In the genomic region with DNA sequence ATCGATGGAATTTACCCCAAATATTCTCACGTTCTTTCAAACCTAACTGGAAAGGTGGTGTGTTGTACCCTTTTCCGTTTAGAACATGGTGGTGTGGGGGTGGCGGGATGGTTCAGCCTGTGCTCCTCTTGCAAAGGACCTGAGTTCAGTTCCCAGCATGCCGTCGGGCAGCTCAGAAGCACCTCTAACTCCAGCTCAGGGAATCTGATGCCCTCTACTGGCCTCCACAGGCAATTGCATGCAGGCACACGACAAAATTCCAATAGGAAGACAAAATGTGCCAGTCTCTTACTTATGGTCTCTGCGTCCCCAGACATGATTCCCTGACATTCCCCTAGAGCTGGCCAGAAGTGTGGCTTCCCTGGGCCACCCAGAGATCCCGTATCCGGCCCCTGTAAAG, we compare ENCODE assay signal across 18 mouse cellular contexts.
A peak's percentile ranks its signal among the peaks of the same experiment; 100 is the strongest.
DNase-seq lines count a peak whose midpoint lies in the region; ATAC-seq and TF ChIP-seq lines count a peak whose summit lies in the region.
"Had no signal": no experiment of that assay in that cellular context is flagged by ENCODE, and none has a peak within 500 bp of the region (broad histone marks: within the 10 kb centered on the region; RNA-seq: fewer than 3 reads in every experiment).

No protein-coding gene starts in this region.

- no peak for DNase-seq in midbrain, postnatal 0 days (ENCODE audit: low spot score)
- DNase-seq in R1 (ENCODE audit: low read depth, low spot score) = peak; percentile 86
- peak; percentile 8 for DNase-seq in splenic B cell, adult 2 months (ENCODE audit: low read depth, low spot score)
- no peak for DNase-seq in kidney, postnatal 10 days
- no peak for DNase-seq in embryo, embryonic 10 days (ENCODE audit: low spot score)
- DNase-seq: cerebellum, postnatal 14 days; gastrocnemius, postnatal 10 days; right cerebral cortex, postnatal 14 days had no signal

- no peak overlapping the region for H3K4me2 ChIP-seq in intestine, postnatal 0 days (replicated peaks; ENCODE audit: low read depth)
- H3K4me2 ChIP-seq in intestine, embryonic 16.5 days (ENCODE audit: low read depth, low read length) = no peak overlapping the region
- no peak overlapping the region for H3K4me2 ChIP-seq in midbrain, postnatal 0 days (ENCODE audit: low read depth, low read length, poor library complexity, severe bottlenecking)
- no peak overlapping the region for H3K4me2 ChIP-seq in midbrain, embryonic 15.5 days
- H3K4me2 ChIP-seq: forebrain, embryonic 13.5 days; hindbrain, embryonic 12.5 days; kidney, embryonic 15.5 days; limb, embryonic 13.5 days; neural tube, embryonic 15.5 days; stomach, embryonic 15.5 days had no signal

- no peaks in the 10 kb centered on the region for H3K9me3 ChIP-seq in intestine, postnatal 0 days (ENCODE audit: control insufficient read depth)
- no peaks in the 10 kb centered on the region; the same call in 1 of the 2 replicates for H3K9me3 ChIP-seq in intestine, embryonic 16.5 days (ENCODE audit: control insufficient read depth, low read length)
- no peaks in the 10 kb centered on the region for H3K9me3 ChIP-seq in midbrain, postnatal 0 days (ENCODE audit: low read length)
- no peaks in the 10 kb centered on the region for H3K9me3 ChIP-seq in midbrain, embryonic 15.5 days
- H3K9me3 ChIP-seq: neural tube, embryonic 15.5 days; stomach, embryonic 15.5 days had no signal

- no peaks in the 10 kb centered on the region for H3K27me3 ChIP-seq in intestine, postnatal 0 days (replicated peaks; ENCODE audit: control insufficient read depth, insufficient read depth, low read length)
- no peaks in the 10 kb centered on the region for H3K27me3 ChIP-seq in intestine, embryonic 16.5 days (replicated peaks; ENCODE audit: control insufficient read depth, insufficient read depth, low read length)
- H3K27me3 ChIP-seq in midbrain, postnatal 0 days (ENCODE audit: insufficient read depth, low read length) = no peaks in the 10 kb centered on the region
- H3K27me3 ChIP-seq in midbrain, embryonic 15.5 days (replicated peaks) = no peaks in the 10 kb centered on the region; the same call in 1 of the 2 replicates
- no peaks in the 10 kb centered on the region for H3K27me3 ChIP-seq in splenic B cell, adult 2 months (ENCODE audit: control insufficient read depth, insufficient read depth, low read length, poor library complexity, severe bottlenecking)
- H3K27me3 ChIP-seq: hindbrain, embryonic 12.5 days; kidney, embryonic 15.5 days; neural tube, embryonic 15.5 days; stomach, embryonic 15.5 days had no signal

- ATAC-seq in intestine, postnatal 0 days = no peak
- no peak for ATAC-seq in intestine, embryonic 16.5 days
- no peak for ATAC-seq in midbrain, postnatal 0 days (ENCODE audit: low FRiP score)
- ATAC-seq in midbrain, embryonic 15.5 days (replicated peaks) = no peak
- ATAC-seq: forebrain, embryonic 13.5 days had no signal

- TF ChIP-seq CTCF in intestine, postnatal 0 days (IDR thresholded peaks at IDR 0.05; ENCODE audit: low read depth) = peak; percentile 54
- peak; percentile 34; the same call in 1 of the 2 replicates for TF ChIP-seq CTCF in midbrain, postnatal 0 days (IDR thresholded peaks at IDR 0.05)

- no peak overlapping the region for H3K27ac ChIP-seq in intestine, postnatal 0 days (ENCODE audit: low read depth, low read length)
- no peak overlapping the region for H3K27ac ChIP-seq in intestine, embryonic 16.5 days (ENCODE audit: low read length)
- H3K27ac ChIP-seq in midbrain, postnatal 0 days (ENCODE audit: low read depth, low read length) = no peak overlapping the region
- no peak overlapping the region for H3K27ac ChIP-seq in midbrain, embryonic 15.5 days
- H3K27ac ChIP-seq: forebrain, embryonic 13.5 days; hindbrain, embryonic 12.5 days; kidney, embryonic 15.5 days; limb, embryonic 13.5 days; macrophage; neural tube, embryonic 15.5 days; stomach, embryonic 15.5 days had no signal

- 83% methylated on average over 10 of the region's 10 CpGs for WGBS in intestine, postnatal 0 days
- 80% methylated on average over 10 of the region's 10 CpGs for WGBS in intestine, embryonic 16.5 days
- 80% methylated on average over 10 of the region's 10 CpGs for WGBS in midbrain, postnatal 0 days
- 77% methylated on average over 10 of the region's 10 CpGs for WGBS in midbrain, embryonic 15.5 days

- H3K4me3 ChIP-seq in intestine, postnatal 0 days (ENCODE audit: low read depth, low read length) = no peak overlapping the region
- no peak overlapping the region for H3K4me3 ChIP-seq in intestine, embryonic 16.5 days (ENCODE audit: low read length)
- no peak overlapping the region for H3K4me3 ChIP-seq in midbrain, postnatal 0 days (ENCODE audit: low read depth, low read length)
- H3K4me3 ChIP-seq in midbrain, embryonic 15.5 days = no peak overlapping the region
- H3K4me3 ChIP-seq: forebrain, embryonic 13.5 days; hindbrain, embryonic 12.5 days; kidney, embryonic 15.5 days; limb, embryonic 13.5 days; neural tube, embryonic 15.5 days; stomach, embryonic 15.5 days had no signal

- no peaks in the 10 kb centered on the region for H3K4me1 ChIP-seq in intestine, postnatal 0 days (replicated peaks; ENCODE audit: control insufficient read depth, insufficient read depth, low read length)
- peaks cover 3% of the 10 kb centered on the region; the same call in 1 of the 2 replicates for H3K4me1 ChIP-seq in intestine, embryonic 16.5 days (ENCODE audit: control insufficient read depth, insufficient read depth, low read length)
- no peaks in the 10 kb centered on the region for H3K4me1 ChIP-seq in midbrain, postnatal 0 days (ENCODE audit: insufficient read depth, low read length)
- 0 out of 2 replicates have a peak, but pooled peaks cover 3% of the 10 kb centered on the region for H3K4me1 ChIP-seq in midbrain, embryonic 15.5 days

- H3K36me3 ChIP-seq in intestine, postnatal 0 days (ENCODE audit: control insufficient read depth, insufficient read depth) = no peaks in the 10 kb centered on the region
- H3K36me3 ChIP-seq in intestine, embryonic 16.5 days (ENCODE audit: control insufficient read depth, insufficient read depth, low read length) = no peaks in the 10 kb centered on the region
- H3K36me3 ChIP-seq in midbrain, postnatal 0 days (ENCODE audit: insufficient read depth, low read length) = no peaks in the 10 kb centered on the region
- H3K36me3 ChIP-seq in midbrain, embryonic 15.5 days (replicated peaks) = no peaks in the 10 kb centered on the region
- H3K36me3 ChIP-seq in splenic B cell, adult 2 months (ENCODE audit: control insufficient read depth, insufficient read depth, low read length, poor library complexity, severe bottlenecking) = no peaks in the 10 kb centered on the region
- H3K36me3 ChIP-seq: hindbrain, embryonic 12.5 days; kidney, embryonic 15.5 days; limb, embryonic 13.5 days; neural tube, embryonic 15.5 days; stomach, embryonic 15.5 days had no signal

- no peak overlapping the region for H3K9ac ChIP-seq in intestine, postnatal 0 days (ENCODE audit: low read depth, low read length)
- H3K9ac ChIP-seq in intestine, embryonic 16.5 days (ENCODE audit: low read depth, low read length) = no peak overlapping the region
- no peak overlapping the region for H3K9ac ChIP-seq in midbrain, postnatal 0 days (replicated peaks; ENCODE audit: low read length, poor library complexity, severe bottlenecking)
- H3K9ac ChIP-seq in midbrain, embryonic 15.5 days = no peak overlapping the region
- H3K9ac ChIP-seq: forebrain, embryonic 13.5 days; hindbrain, embryonic 12.5 days; kidney, embryonic 15.5 days; limb, embryonic 13.5 days; neural tube, embryonic 15.5 days; stomach, embryonic 15.5 days had no signal

Comparison
In these comparisons a context has a peak if more than half of its experiments do, and no peak if none do; other contexts are left out.
1. DNase-seq: peak in R1 (single experiment) and splenic B cell, adult 2 months (single experiment); none in midbrain, postnatal 0 days (single experiment), kidney, postnatal 10 days (single experiment) and embryo, embryonic 10 days (single experiment).